Mouse (Mus musculus) natural killer cell, adult 2 months (primary cell): ENCODE measurements around the gene Klf1.

Experiments used
- DNase-seq, 2 experiments: peaks; one replicate each; pipeline ENCODE4 v3.0.0; 2022; ENCODE audit warnings: low spot score in 2 of 2

Klf1 gene

GRCm38 (mm10) chr8:84907493-84907892 is 5.8 kb downstream of the Klf1 start:
- DNase-seq = no peak

- peak in 1 of 2 experiments; percentile 8 for DNase-seq
Observed at GRCm38 (mm10) chr8:84907979-84908378, 6.3 kb downstream of the Klf1 start.

DNA sequence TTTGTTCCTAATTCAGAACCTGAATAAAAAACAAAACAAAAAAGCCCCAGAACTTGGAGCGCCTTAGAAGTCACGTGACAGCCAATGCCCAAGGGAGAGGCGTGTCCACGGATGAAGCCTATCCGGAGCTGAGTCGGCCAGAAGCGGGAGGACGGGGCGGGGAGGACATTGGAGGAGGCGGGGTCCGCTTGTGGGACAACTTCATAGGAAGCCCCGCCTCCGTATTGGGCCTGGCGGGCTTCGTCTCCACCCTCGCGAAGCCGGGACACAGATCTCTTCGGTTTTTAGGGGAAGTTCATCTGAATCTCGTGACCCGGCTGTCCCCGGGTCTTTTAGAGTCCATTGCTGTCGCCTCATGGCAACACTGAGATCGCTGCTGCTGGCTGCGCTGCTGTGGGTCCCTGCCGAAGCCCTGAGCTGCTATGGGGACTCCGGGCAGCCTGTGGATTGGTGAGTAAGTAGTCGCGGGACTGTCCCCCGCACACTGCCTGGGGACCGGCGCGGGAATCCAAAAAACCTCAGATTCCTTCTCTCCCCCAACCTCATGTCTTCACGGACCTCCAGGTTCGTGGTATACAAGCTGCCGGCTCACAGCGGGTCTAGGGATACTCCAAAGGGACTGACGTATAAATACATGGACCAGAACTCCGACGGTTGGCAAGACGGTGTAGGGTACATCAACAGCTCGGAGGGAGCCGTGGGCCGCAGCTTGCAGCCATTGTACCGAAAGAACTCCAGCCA is 6.9 kb downstream of the Klf1 start, which contains the start of gene Dnase2a:
Gene Dnase2a (plus strand): TSS at position 140 of the 741 bp plus-strand sequence.
- DNase-seq = peak; percentile 87 to 97

GRCm38 (mm10) chr8:84909162-84909767 is 7.5 kb downstream of the Klf1 start:
- DNase-seq = no peak

GRCm38 (mm10) chr8:84909949-84910348 is 8.2 kb downstream of the Klf1 start:
- no peak for DNase-seq

- DNase-seq = no peak
Observed at GRCm38 (mm10) chr8:84910551-84910950, 8.8 kb downstream of the Klf1 start.

GRCm38 (mm10) chr8:84911854-84912253 is 10.1 kb downstream of the Klf1 start:
- no peak for DNase-seq

- DNase-seq = no peak
Observed at GRCm38 (mm10) chr8:84912391-84912790, 10.7 kb downstream of the Klf1 start.

DNA sequence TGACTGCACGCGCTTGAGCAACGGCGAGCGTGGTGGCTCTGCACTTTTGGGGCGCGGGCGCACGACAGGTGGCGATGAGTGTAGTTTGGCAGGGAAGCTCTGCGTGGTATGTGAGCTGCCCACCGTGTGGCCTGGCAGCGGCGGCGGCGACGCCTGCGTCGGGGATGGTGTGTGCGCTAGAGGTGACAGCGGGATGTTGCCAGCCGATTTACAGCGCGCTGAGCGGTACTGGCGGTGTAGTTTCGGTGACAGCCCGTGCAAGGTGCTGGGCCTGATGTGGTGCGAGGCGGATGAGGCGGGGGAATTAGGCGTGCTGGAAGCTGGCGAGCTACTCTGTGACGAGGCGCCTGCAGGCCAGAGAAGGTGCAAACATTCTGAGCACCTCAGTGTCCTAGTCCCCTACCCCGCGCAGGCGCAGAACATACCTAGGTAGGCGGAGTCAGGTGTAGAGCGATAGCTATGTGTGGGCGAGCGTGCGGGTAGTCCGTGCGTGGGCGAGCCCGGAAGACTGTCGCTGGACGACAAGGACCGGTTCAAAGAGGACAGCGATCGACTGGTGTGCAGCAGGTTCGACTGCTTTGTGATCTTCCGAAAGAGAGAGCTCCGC is 11.3 kb downstream of the Klf1 start:
- DNase-seq = peak; percentile 80 to 89

- no peak for DNase-seq
Observed at GRCm38 (mm10) chr8:84913502-84913900, 11.8 kb downstream of the Klf1 start.

GRCm38 (mm10) chr8:84913960-84914359 is 12.2 kb downstream of the Klf1 start:
- DNase-seq = peak; percentile 34 to 73

- DNase-seq = no peak
Observed at GRCm38 (mm10) chr8:84915269-84915668, 13.5 kb downstream of the Klf1 start.

GRCm38 (mm10) chr8:84917781-84918180 is 16.1 kb downstream of the Klf1 start:
- no peak for DNase-seq

- DNase-seq = no peak
Observed at GRCm38 (mm10) chr8:84918646-84919045, 16.9 kb downstream of the Klf1 start.

GRCm38 (mm10) chr8:84921596-84921995 is 19.9 kb downstream of the Klf1 start:
- no peak for DNase-seq

DNA sequence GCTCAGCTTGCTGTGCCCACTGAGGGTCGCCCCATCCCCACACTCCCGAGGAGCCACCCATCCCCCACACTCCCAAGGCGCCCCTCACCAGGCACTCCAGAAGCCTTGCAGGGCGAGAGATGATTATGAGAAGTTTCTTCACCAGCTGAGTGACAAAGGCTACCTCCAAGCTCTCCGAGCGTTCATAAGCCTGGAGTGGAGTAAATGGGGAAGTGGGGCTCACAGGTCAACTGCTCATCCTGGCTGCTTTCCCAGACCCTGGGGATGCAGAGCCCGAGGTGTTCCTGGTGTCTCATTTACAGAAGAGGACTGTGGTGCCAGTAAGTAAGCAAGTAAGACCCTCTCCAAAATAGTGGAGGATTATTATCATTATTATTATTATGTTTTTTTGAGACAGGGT is 23.8 kb downstream of the Klf1 start:
- no peak for DNase-seq

- no peak for DNase-seq
Observed at GRCm38 (mm10) chr8:84927513-84927912, 25.8 kb downstream of the Klf1 start.

GRCm38 (mm10) chr8:84928456-84929306 is 27.0 kb downstream of the Klf1 start:
- peak in 1 of 2 experiments; percentile 57 for DNase-seq

- DNase-seq = no peak
Observed at GRCm38 (mm10) chr8:84930582-84930981, 28.9 kb downstream of the Klf1 start.

- DNase-seq = no peak
Observed at GRCm38 (mm10) chr8:84933767-84934559, 32.2 kb downstream of the Klf1 start.

DNA sequence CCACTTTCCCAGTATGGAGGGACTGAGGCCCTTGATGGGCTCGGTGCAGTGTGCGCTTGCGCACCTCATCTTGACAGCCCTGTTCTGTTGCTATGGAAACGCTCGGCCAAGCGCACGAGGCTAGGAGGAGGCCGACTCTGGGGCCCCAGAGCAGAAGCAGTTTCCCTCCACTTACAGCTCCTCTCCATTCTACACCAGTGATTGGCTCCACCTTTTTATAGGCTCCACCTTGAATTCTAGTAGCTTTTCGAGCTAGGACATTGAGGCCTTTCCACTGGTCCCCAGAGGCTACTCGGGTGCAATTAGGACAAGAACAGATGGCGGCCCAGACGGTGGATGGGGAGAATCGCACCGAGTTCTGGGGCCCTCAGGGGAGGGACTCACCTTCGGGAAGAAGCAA is 33.1 kb downstream of the Klf1 start:
- no peak for DNase-seq
